Mouse (Mus musculus): ENCODE measurements around the gene Ccdc124.
A peak's percentile ranks its signal among the peaks of the same experiment; 100 is the strongest.

Ccdc124 gene

DNA sequence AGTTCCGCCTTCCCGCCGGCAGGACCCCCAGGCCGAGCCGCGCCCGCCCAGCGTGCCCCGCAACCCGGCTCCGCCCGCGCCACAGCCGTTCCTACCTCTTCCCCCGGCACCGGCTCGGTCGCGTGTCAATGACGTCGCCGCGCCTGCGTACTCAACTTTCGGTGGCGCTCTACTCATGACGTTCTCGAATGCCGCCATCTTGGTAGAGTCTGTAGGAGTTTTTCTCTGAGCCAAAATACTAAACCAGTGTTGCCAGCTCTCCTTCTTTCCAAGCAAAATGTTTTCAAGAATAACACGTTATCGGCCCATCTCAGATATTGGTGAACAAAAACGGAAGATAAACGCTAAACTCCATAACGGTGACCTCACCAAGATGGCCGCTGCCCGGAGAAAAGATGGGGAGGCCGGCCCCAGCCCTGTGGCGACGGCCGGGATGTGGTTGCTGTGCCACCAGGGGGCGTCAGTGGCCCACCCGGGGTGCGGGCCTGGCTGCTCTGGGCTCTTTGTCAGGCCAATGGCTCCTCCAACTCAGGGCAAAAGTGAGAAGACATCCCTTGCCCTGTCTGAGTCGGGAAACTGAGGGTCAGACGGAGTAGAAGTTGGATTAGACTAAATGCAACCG is at the start of gene Ccdc124:
Gene Ccdc124 (minus strand): TSS at position 572 of the 622 bp plus-strand sequence.
- no peak for DNase-seq (ENCODE audit: low read depth, low spot score)

DNA sequence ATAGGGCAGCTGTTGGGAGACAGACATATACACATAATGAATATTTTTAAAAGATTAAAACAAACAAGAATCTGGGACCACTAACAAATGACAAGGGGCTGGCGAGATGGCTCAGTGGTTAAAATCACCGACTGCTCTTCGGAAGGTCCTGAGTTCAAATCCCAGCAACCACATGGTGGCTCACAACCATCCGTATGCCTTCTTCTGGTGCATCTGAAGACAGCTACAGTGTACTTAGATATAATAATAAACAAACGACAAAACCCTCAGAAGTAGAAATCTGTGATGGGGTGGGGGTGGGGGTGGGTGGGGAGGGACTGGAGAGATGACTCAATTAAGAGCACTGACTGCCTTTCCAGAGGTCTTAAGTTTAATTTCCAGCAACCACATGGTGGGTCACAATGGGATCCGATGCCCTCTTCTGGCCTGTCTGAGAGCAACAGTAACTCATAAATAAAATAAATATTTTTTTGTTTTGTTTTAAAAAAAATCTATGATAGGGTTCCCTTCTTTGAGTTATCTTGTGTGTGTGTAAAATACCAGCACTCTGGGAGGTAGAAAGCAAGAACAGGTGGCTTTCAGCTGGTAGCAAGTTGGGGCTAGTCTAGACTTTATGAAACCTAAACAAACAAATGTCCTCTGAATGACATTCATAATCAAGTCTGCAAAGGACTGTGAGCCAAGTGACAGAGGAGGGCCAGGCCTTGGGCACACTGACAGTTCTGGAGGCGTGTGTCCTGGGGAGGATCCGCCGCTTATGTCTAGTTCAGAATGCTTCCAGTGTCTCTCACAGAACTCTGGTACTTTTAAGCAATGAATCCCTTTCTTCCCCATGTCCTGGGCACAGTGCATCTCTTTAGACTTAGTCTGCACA is 46.6 kb upstream of the Ccdc124 start:
- DNase-seq (ENCODE audit: low read depth, low spot score), result no peak

DNA sequence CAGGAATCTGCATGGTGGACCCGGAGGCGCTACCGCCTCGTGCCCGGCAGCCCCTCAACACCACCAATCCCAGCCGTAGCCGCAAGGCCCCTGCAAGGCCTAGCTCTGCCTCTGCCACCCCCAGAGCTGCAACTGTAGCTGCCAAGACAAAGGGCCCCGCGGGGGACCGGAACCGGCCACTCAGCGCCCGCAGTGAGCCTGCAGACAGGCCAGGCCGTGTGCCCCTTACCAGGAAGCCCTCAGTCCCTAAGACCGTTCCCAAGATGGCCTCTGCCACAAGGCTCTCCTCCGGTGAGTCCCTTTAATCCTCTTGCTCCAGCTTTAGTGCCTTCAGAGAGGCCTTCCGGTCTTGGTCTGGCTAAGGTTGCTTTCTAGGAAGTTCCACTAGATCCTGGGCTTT is 41.0 kb upstream of the Ccdc124 start:
- no peak for DNase-seq (ENCODE audit: low read depth, low spot score)

DNA sequence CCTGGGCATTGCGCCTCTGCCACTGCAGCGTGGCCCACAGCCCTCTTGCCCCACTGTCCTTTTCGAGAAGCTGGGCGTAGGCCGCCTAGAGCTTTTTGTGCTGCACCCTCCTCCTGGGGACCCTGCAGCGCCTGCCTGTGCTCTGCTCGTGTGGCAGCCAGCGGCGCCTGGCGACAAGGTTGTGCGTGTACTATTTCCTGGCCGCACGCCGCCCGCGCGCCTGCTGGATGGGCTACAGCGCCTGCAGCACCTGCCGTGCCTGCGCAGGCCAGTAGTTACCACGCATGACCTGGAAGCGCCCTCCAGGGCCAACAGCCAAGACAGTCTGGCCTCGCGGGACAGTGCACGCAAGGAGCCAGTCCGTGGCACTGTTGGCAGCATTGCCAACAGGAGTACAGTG is 39.8 kb upstream of the Ccdc124 start:
- no peak for DNase-seq (ENCODE audit: low read depth, low spot score)

DNA sequence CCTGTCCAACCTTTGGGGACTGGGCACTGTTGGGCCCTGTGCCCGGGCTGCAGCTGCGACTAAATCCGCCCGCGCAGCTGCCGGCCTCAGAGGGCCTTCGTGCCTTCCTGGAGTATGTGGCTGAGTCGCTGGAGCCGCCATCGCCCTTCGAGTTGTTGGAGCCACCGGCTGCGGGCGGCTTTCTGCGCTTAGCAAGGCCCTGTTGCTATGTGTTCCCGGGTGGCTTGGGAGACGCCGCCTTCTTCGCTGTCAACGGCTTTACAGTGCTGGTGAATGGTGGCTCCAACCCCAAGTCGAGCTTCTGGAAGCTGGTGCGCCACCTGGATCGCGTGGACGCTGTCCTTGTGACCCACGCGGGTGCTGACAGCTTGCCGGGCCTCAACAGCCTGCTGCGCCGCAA is 39.2 kb upstream of the Ccdc124 start:
- DNase-seq (ENCODE audit: low read depth, low spot score), result no peak

DNA sequence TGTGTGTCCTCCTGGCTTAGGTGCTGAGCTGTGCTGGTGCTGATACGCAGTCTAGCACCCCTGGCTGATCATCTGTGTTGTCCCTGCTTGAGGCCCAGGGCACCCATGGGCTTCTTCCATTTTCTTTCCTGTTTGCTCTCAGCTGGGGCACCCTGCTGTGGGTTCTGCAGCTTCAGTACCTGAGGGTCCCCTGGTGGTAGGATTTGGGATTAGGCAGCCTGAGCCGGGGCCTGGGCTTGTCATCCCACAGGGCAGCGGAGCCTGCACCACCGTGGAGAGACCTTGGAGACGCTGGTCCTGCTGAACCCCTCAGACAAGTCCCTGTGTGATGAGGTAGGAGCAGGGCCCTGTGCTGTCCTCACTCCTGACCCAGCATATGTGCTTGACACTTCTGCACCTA is 37.9 kb upstream of the Ccdc124 start:
- DNase-seq (ENCODE audit: low read depth, low spot score), result no peak

DNA sequence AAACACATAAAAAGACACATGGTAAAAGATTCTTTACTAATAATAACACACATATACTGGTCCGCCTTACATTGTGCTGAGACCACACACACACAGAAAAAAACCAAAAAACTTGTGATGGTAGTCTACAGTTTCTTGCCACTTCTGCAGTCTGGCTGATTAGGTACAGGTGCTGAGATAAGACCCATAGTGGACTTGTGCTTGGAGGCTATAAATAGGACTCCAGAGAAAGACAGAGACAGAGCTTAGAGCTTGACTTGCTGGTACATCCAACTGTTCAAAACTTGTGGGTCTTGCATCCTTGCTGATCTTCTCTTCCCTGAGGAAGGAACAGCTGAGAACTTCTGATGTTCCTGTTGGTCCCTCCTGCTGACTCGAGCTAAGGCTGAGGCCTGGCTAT is 33.8 kb upstream of the Ccdc124 start:
- no peak for DNase-seq (ENCODE audit: low read depth, low spot score)

DNA sequence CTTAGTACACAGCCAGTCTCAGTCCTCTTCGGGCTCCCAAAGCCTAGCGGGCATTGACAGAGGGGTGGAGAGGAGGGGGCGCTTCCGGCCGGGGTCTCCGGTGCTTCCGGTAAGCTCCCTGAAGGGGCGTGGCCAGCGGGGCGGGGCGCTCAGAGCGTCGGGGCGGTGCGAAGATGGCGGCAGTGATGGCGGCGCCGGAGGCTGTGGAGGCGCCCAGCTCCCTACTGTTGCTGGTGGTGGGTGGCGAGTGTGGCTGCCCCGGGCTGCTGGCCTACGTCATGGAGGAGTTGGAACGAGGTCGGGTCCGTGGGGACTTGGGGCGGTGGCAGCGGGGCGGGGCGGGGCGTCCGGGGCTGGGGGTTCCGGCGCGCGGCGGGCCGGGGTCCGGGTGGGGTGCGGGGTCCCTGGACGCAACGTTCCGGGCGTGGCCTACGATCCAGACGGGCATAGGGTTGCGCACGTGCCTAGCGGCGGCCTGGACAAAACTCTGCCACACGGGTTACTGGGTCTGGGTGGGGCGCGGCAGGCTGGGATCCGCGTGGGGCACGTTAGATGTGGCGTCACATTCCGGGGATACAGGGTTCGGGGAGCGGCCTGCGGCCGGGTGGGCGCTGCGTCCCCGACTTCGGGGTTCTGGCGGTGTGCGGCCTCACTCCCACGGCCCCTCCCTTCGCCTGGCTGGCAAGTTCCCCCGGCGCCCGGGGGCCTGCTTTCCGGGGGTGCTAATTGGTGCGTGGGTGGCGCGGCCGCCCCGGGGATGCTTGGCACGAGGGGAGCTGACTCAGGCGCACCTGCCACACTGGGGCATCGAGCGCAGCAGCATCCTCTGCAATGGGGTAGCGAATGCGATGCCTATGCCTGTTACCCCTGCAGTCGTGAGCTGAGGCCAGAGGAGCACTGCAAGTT is 32.3 kb upstream of the Ccdc124 start, which contains the start of gene Map1s:
Gene Map1s (plus strand): TSS at position 102 of the 906 bp plus-strand sequence.
- no peak for DNase-seq (ENCODE audit: low read depth, low spot score)

DNA sequence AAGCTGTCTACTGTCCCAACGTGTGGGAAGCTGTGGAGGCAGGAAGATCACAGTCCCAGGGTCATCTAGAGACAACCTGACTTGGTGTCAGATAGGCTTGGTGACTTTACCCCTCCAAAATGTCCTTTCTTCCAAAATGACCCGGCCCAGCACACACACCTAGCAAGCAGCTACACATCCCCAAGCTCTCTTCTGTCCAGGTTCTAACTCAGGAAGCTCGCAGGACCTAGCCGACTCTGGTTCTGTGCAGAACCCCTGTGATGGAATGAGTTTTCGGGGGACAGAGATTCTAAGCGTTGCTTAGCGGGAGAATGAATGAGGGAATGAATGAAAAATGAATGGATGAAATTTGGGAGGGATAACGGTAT is 31.7 kb upstream of the Ccdc124 start:
- DNase-seq (ENCODE audit: low read depth, low spot score), result no peak

DNA sequence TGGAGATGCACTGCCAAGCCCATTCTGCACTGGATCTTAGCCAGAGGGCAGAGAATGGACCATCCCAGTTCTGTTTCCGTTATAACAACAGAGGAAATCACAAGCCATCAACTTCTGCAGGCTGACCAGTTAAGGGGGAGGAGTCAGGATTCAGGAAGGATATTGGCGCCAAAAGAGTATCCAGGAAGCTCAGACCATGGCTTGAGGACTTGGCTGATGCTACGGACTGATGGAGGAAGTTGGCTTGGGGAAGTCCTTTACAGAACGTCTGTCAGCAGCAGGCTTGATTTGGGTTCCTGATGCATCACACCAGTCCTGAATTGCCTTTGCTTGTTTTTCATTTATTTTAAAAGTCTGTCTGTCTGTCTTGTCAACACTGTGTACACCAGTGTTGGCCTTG is 30.8 kb upstream of the Ccdc124 start:
- DNase-seq (ENCODE audit: low read depth, low spot score), result no peak

DNA sequence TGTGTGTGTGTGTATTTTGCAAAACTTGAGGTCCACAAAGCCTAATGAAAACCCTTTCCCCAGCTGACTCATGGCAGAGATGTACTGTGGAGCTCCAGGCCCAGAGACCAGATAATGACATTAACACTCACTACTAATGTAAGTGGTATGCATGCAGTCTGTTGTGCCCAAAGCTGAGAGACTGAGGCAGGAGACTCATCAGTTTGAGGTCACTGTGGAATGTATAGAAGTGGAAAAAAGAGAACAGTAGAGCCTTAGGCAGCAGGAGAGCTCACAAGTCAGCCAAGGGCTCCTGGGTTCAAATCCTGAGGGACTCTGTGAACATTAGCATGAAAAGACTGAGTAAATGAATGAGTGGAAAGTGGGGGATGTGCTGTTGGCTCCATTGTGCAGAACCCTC is 29.8 kb upstream of the Ccdc124 start:
- DNase-seq (ENCODE audit: low read depth, low spot score), result no peak

DNA sequence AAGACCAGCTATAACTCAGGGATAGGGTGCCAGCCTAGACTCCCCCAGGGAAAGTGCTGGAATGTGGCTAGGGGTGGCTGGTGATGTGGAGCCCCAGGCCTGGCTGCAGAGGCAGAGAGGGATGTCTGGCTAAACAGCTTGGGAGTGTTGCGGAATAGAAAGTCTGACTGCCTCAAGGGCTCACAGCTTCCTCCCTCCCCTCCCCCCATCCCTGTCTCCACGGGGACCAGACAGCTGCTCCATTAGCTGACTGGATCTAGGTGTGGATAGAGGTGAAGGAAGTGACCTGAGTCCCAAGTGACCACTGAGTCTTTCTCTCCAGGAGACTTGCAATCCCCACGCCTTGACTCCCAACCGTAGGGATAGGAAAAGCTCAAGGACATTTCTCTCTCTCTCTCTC is 29.4 kb upstream of the Ccdc124 start:
- DNase-seq (ENCODE audit: low read depth, low spot score), result no peak

DNA sequence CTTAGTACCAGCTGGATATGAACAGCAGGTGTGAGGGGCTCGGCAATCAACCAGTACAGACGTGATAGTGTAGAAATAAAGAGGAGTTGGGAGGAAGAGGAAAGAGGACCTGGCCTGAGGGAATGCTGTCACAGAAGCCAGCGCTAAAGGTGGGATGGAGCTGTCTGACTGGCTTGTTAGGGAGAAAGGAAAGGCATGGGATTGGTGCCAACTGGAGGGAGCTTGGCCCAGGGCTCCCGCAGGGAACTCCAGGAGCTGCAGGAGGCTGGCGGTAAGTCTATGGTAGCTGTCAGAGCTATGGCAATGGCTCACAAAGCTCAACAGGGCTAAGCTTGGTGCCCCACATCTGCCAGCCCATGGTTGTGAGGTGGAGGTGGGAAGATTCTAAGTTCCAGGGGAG is 28.5 kb upstream of the Ccdc124 start:
- DNase-seq (ENCODE audit: low read depth, low spot score), result no peak

DNA sequence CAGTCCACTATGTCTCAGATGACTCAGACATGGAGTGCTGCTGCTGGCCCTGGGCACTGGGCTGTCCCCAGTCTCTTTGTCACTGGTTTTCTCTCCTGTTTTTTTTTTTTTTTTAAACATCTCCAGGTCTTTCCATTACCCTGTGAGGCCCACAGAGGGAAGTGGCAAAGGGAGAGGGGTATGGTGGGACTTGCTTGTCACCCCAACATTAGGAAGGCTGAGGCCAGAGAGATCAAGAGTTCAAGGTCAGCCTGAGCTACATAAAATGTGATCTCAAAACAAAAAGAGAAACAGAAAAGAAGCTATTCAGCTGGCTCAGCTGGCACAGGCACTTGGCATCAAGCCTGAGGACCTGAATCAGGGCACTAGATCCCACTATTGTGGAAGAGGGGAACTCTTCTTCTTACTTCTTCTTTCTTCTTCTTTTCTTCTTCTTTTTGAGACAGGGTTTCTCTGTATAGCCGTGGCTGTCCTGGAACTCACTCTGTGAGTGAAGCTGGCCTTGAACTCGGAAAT is 27.2 kb upstream of the Ccdc124 start:
- no peak for DNase-seq (ENCODE audit: low read depth, low spot score)

DNA sequence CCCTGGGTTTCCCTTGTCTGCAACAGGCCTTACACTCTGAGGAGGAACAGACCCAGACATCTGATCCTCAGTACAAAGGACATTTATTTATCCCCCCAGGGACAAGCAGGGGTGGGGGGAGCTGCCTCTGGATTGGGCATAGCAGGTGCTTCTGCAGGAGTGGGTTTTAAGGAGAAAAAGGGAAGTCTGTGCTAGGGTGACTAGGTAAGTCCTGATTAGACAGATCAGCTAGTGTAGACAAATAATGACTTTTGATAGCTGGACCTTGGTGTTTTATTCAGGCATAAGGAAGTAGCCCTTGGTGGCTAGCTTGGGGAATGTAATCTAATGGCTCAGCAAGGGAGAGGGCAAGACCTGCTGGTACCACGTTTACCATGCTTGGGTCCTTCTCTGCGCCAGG is 25.5 kb upstream of the Ccdc124 start:
- no peak for DNase-seq (ENCODE audit: low read depth, low spot score)

DNA sequence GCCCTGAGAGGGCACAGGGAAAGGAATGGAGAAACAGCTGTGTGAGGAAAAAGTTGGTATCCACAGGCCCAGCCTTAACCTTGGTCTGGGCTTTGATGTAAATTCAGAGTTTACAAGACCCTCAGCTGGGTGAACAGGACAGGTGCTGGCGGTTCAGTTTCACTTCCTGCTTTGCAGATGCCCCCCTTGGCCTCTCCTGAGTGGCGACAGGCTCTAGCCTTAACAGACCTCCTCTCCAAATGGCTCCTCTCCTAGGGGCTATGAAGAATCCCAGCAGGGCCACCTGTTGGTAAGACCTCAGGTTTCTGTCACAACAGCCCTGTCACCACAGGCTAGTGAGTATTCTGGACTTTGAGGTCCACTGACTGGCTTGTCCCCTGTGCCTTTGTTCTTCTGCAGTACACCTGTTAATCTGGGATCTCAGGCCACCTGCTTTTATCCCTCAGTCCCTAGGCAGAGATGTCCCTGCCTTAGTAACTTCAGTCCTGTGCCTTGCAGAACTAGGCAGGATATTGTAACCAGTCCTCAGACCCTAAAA is 25.0 kb upstream of the Ccdc124 start:
- no peak for DNase-seq (ENCODE audit: low read depth, low spot score)

DNA sequence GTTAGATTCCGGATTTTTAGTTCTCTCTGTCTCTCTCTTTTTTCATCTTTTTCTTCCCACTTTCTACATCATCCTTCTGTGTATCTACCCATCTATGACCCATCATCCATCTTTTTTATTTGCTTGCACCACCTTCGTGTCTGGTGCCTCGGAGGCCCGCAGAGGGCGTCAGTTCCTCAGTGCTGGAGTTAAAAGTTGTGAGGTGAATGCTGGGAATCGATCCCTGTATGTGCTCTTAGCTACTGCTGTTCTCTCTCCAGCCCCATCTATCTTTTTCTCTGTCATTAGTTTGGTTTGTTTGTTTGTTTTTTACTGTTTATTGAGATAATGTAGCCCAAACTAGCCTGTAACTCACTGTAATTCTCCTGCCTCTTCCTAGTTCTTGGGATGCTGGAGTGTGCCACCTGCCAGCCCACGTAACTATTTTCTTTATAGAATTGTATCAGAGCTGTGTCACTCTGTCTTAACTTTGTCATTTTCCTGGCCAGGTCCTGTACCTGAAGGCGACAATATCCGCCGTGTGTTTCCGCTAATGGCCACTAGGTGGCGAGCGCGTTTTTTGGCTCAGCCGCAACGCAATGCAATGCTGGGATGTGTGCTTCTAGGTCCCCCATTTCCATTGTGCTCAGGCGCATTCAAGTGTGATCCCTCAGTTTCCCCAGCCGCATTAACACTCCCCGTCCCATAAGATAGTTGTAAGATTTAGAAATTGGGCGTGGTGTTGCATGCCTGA is 24.1 kb upstream of the Ccdc124 start:
- DNase-seq (ENCODE audit: low read depth, low spot score), result no peak

DNA sequence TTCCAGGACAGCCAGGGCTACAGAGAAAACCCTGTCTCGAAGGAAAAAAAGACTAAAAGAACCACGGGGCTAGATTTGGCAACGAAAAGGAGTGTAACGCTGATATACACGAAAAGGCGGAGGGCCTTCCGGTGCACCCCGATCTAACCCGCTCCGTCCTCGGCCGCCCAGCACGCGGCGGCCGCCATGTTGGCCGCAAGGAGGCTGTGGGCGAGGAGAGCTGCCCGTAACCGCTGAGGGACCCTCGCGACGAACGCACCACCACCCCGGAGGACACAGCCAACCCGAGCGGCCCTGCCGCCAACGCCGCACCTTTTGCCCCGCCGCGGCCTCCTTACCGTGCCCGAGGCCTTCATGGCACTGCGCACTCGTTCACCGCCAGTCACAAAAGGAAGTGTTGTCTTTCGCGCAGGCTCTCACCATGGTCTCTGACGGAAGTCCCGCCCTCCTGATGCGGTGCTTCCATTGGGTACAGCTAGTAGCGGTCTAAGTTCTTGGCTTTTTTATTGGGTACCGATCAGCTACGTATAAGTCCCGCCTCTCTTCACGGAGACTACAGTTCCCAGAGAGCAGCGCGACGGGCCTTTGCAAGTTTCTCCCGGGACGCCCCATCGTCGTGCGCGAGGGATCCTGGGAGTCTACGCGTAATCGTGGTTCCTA is 23.4 kb upstream of the Ccdc124 start, which contains the start of gene Rpl18a:
Gene Rpl18a (minus strand): TSS at position 392 of the 660 bp plus-strand sequence.
- DNase-seq (ENCODE audit: low read depth, low spot score), result peak; percentile 98

DNA sequence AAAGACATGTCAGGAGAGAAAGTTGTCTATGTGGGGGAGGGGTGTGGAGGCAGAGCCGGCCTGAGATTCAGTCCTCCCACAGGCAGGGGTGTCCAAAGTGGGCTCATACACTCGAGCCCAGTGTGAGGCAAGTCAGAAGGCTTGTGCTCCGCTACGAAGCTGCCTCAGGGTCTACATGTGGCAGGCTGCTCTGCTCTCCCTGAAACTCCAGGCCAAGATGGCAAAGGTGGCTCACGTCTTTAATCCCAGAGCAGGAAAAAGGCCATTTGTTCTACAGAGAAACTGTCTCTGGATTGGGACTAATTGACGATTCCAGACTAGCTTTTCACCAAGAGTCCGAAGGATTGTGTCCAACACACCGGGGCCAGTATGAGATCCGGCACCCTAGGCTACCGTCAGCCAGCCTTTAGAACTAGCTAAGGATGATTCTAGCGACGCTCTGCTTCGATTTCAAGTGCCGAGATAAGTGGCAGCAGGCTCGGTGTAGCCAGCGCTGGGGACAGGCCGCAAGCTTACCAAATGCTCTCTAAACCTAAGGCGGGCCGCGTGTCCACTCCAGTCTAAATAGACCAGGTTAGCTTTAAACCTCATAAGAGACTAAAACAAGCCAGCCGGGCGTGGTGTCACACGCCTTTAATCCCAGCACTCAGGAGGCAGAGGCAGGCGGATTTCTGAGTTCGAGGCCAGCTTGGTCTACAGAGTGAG is 22.7 kb upstream of the Ccdc124 start:
- no peak for DNase-seq (ENCODE audit: low read depth, low spot score)

All from WW6 (cell line).